Mouse (Mus musculus) lung, adult 2 months (tissue): ENCODE measurements around the gene Psmd9. TPM values are rescaled to one million over a fixed set of nuclear protein-coding genes. Genes with fewer than 3 reads are reported as not detected.
A peak's percentile ranks its signal among the peaks of the same experiment; 100 is the strongest.

Source experiments
- DNase-seq: peaks from one replicate; pipeline ENCODE4 v3.0.0; 2022
- H3K4me1 ChIP-seq: fragments of 200-500 bp; 2 replicates; pipeline ENCODE4 v1.6.1; 2011; ENCODE audit warnings: low read length; ENCODE audit not compliant: control insufficient read depth, insufficient read depth
- H3K4me3 ChIP-seq: fragments of 200-500 bp; replicated peaks from 2 replicates; pipeline ENCODE3; 2011; ENCODE audit warnings: low read depth, mild to moderate bottlenecking, control low read depth, low read length; ENCODE audit errors: extremely low read depth
- CTCF ChIP-seq: fragments of 200-500 bp; IDR thresholded peaks from 2 replicates; pipeline ENCODE4 v1.5.1; 2011; ENCODE audit warnings: mild to moderate bottlenecking, low read length, control low read depth; ENCODE audit not compliant: insufficient read depth
- POLR2A ChIP-seq: fragments of 200-500 bp; IDR thresholded peaks from 2 replicates; pipeline ENCODE4 v1.6.1; 2011; ENCODE audit warnings: low read depth, mild to moderate bottlenecking, control low read depth, low read length, borderline replicate concordance; ENCODE audit errors: extremely low read depth
- WGBS: fragments of 180-500 bp; shearing (Covaris S2); methylation state at CpG from one replicate; pipeline ENCODE4 v1.1.7; 2018; 5-methylcytosine and 5-hydroxymethylcytosine counted together
- polyA plus RNA-seq: library from polyadenylated mRNA; depleted of rRNA; stranded (reverse); fragments of >200 nt; gene quantifications from 2 replicates; pipeline ENCODE4 v1.2.3, GENCODE M21; 2012; rRNA removed

Gene Psmd9
- polyA plus RNA-seq, 1 experiment = 21.5 TPM

DNA sequence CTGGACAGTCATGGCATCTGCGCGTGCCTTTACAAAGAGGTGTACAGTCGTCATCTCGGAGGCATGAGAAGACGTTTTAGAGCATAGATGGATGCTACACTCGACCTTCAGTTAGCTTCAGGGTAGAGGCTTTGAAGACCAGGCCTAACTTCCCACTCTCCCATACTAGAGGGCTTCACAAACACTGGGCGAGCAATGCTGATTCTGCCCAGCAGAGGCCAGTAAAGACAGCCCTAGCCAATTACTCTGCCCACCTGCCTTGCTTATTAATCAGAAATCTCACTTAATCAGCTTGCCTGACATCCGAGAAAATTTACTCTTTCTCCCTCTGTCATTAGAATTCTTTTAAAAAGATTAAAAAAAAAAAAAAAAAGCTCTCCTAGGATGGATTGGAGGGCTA lies 116.0 kb downstream of the Psmd9 start:
- Histone ChIP-seq H3K4me3 (no peak overlapping the region), H3K4me1 (no peaks in the 10 kb centered on the region)
- 43% methylated on average over 8 of the region's 8 CpGs for WGBS
- peak; percentile 52 for TF ChIP-seq CTCF
- no peak for TF ChIP-seq POLR2A
- peak; percentile 10 for DNase-seq

DNA sequence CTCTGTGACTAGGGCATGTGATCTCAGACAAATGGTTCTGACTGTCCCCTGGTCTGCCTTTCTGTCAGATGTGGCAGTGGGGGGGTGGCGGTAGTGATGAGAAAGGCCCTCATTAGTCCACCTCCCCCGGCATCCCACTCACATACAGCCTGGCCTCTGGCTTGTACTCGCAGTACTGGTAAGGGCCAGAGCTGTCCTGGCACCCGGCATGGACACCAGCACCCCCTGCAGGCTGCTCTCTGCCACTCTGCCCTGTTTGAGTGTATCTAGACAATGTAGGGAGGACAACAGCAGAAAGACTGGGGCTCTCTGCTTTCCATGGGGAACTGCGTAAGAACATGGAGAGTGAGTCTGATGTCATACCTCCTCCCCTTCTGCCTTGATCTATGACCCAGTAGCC lies 118.9 kb downstream of the Psmd9 start:
- TF ChIP-seq POLR2A = no peak
- 0 out of 2 replicates have a peak, but pooled peaks have one; percentile 16 for TF ChIP-seq CTCF
- 77% methylated on average over 5 of the region's 5 CpGs for WGBS
- Histone ChIP-seq H3K4me1 (no peaks in the 10 kb centered on the region), H3K4me3 (no peak overlapping the region)
- no peak for DNase-seq

DNA sequence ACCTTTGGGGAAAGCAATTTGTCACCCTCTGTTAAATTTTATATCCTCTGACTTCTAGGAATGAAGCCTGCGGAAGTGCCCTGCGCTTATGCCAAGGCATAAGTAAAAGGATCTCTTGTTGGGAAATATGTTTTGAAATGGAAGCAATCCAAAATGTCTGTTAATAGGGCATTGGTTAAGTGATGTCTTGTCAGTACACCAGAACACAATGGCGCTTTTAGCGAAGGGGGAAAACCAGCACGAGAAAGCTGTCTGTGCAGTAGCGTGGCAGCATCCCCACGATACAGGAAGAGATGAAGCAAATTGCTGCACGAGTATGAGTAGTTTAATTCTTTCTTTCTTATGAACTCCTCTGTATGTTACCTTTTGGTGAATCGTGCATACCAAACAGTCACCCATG lies 125.4 kb downstream of the Psmd9 start:
- Histone ChIP-seq H3K4me1 (no peaks in the 10 kb centered on the region), H3K4me3 (no peak overlapping the region)
- TF ChIP-seq CTCF = no peak
- no peak for TF ChIP-seq POLR2A
- 76% methylated on average over 9 of the region's 9 CpGs for WGBS
- DNase-seq = no peak

DNA sequence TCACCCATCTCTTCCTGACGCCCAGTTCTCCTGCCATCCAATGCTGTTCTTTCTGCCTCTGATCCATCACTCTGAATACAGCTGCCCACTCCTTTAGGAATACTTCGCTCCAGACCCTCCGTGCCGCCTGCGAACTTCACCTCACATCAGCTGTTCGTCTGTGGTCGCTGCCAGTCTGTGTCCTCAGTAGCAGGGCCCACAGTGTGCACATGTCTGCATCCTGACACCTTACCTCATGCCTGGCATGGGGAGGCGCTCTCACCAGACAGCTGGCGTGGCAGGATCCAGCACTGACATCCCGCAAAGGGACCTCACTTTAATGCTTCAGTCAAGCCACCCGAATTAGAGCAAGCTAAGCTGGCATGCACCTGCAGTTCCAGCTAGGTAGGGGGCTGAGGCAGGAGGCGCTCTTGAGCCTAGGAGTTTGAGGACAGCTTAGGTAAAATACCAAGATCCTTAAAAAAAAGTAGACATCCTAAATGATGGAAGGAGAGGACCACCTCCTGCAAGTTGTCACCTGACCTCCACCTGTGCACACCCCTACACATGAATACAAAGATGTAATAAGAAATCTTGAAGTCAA lies 127.1 kb downstream of the Psmd9 start:
- H3K4me1 ChIP-seq = no peaks in the 10 kb centered on the region
- DNase-seq = no peak
- H3K4me3 ChIP-seq = no peak overlapping the region
- 68% methylated on average over 12 of the region's 12 CpGs for WGBS
- TF ChIP-seq CTCF (peak; percentile 42), POLR2A (no peak)

DNA sequence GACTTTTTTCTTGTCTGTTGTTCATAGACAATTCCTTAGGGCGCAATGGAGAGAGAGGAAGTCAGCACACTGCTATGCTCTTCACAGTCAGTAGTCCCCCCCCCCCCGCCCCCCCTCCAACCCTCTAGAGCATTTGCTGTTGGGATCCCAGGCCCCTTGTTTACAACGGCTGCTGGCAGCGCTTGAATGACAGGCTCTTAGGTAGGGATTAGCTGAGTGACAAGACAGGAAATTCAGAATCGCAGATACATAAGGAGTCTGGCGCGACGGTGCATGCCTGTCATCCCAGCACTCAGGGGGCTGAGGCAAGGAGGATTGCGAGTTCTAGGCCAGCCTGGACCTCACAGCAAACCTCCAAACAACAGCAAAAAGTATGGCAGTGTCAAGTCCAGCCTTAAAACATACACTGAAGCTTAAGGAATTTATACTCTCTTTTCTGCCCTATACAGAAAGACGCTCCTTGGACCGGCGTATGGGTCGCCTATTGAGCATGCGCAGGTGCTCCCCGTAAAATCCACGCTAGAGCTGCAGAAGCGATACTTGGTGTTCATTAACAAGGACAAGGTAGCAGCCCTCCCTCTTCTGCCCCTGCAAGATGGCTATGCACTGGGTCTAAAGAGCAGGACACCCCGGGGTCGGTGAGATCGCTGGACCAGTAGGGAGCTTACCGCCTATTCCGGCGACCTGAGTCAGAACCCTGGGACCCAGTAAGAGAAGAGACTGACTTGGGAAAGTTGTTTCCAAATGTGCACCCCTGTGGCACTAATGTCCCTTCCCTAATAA lies 128.0 kb downstream of the Psmd9 start:
- Histone ChIP-seq H3K4me3 (no peak overlapping the region), H3K4me1 (no peaks in the 10 kb centered on the region)
- no peak for TF ChIP-seq CTCF
- TF ChIP-seq POLR2A = no peak
- WGBS = 58% methylated on average over 23 of the region's 23 CpGs
- DNase-seq = no peak

DNA sequence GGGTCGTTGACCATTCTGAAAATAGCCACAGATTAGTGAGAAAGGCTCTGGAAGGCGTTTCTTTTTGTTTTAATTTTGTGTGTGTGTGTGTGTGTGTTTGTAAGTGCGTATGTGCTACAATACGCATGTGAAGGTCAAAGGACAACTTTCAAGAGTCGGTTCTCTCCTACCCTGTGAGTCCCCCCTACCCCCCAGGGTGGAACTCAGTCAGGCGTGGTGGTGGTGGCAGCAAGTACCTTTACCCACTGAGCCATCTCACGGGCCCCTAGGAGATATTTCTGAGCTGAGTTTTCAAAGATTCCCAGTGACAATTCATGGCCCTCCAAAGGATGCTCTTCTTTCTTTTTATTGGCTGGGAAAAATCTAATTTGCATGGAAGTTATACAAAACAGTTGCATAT lies 128.6 kb downstream of the Psmd9 start:
- H3K4me1 ChIP-seq = no peaks in the 10 kb centered on the region
- no peak for DNase-seq
- no peak overlapping the region for H3K4me3 ChIP-seq

DNA sequence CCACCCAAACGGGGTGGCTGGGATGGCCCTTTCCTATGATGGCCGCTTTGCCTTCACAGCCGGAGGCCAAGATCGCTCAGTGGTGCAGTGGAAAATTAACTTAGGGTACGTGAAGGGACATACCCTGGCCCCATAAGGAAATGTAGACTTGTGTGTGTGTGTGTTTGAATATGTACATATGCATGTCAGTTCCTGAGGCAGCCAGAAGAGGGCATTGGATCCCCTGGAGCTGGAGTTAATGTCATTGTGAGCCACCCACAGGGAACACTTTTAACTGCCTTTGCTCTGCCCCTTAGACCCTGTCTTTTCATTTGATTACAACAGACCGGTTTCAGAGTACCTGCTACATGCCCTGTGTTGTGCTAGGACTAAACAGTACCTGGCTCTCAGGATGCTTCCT lies 129.3 kb downstream of the Psmd9 start:
- no peak for TF ChIP-seq POLR2A
- no peak for TF ChIP-seq CTCF
- Histone ChIP-seq H3K4me1 (no peaks in the 10 kb centered on the region), H3K4me3 (no peak overlapping the region)
- DNase-seq = no peak
- WGBS = 94% methylated on average over 6 of the region's 6 CpGs

More for the DNA sequence above, 128.6 kb downstream of the Psmd9 start:
- TF ChIP-seq POLR2A = no peak
- TF ChIP-seq CTCF = no peak
- 81% methylated on average over 7 of the region's 7 CpGs for WGBS

Other genes starting within 250 kb of the Psmd9 start
- gene Kdm2b, start 179.6 kb upstream of the Psmd9 start, polyA plus RNA-seq = 16.6 and 20.1 TPM in 2 replicates
- gene Orai1, start 154.3 kb upstream of the Psmd9 start, polyA plus RNA-seq = 113 and 137 TPM in 2 replicates
- gene Morn3, start 122.4 kb upstream of the Psmd9 start, polyA plus RNA-seq = 0.77 and 2.9 TPM in 2 replicates
- 10.4 and 12.1 TPM in 2 replicates for gene Tmem120b, start 101.0 kb upstream of the Psmd9 start, polyA plus RNA-seq
- 10.0 and 10.8 TPM in 2 replicates for gene Rhof, start 36.7 kb upstream of the Psmd9 start, polyA plus RNA-seq
- 12.9 and 15.2 TPM in 2 replicates for gene Setd1b, start 27.2 kb upstream of the Psmd9 start, polyA plus RNA-seq
- 1.4 and 2.2 TPM in 2 replicates for gene Hpd, start 13.3 kb downstream of the Psmd9 start, polyA plus RNA-seq
- 6.3 and 9.1 TPM in 2 replicates for gene Wdr66, start 82.7 kb downstream of the Psmd9 start, polyA plus RNA-seq
- 9.4 and 11.9 TPM in 2 replicates for gene Bcl7a, start 174.4 kb downstream of the Psmd9 start, polyA plus RNA-seq
- 61.2 and 75.4 TPM in 2 replicates for gene Mlxip, start 225.4 kb downstream of the Psmd9 start, polyA plus RNA-seq